Mouse (Mus musculus): ENCODE data around the gene H2afj.

- TF ChIP-seq CTCF (IDR thresholded peaks at IDR 0.05; ENCODE audit: extremely low read depth, insufficient read length, insufficient replicate concordance, low read depth, low read length): no peak
- no peak for TF ChIP-seq POLR2A (IDR thresholded peaks at IDR 0.05; ENCODE audit: low read depth, low read length)
Measured at GRCm38 (mm10) chr6:136850267-136850666, 42.2 kb downstream of the H2afj start.
